Mouse (Mus musculus): Measurements from ENCODE around the gene Ptger4.

DNA sequence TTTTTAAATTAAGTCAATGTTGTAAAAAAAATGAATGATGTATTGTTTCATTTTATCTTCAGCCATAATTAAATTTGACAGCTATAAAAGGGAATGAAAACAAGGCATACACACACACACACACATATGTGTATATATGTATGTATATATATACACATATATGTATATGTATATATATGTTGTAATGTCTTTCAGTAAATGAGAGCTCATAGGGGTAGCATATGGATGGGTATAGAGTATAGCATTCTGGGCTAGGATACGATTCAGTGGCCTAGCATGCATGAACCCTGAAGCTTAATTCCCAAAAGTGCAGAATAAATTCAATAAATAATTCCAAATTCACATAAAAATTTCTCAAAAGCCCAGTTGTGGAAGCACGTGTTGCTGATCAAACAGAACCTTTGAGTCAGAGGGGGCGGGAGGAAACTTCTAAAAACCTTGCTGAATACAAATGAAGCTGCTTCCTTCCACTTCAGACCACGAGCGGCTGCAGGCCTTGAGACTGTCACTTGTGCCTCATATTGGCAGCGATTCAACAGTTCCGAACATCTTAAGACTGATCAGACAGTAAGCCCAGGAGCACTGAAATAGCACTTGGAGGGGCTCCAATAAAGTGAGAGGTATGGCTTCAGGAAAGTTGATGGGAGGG, 6.9 kb downstream of the Ptger4 start:
- TF ChIP-seq CTCF (IDR thresholded peaks at IDR 0.05; ENCODE audit: control insufficient read depth, insufficient read depth, insufficient replicate concordance, low read depth, low read length) = no peak
- TF ChIP-seq POLR2A (IDR thresholded peaks at IDR 0.05; ENCODE audit: control insufficient read depth, low read depth, low read length) = no peak

Measured in testis, adult 2 months (tissue).